Mouse (Mus musculus) right cerebral cortex, postnatal 4 days (tissue): Measurements from ENCODE around the gene Gli3.
A peak's percentile ranks its signal among the peaks of the same experiment; 100 is the strongest.

Experiments
- DNase-seq: peaks from one replicate; pipeline ENCODE4 v3.0.0-alpha.2; 2022

The Gli3 gene

GRCm38 (mm10) chr13:15462830-15463491, at the start of gene Gli3:
Gene Gli3, plus strand, starts transcription at chr13:15463235.
- peak; percentile 51 for DNase-seq

GRCm38 (mm10) chr13:15421182-15421750, 41.8 kb upstream of the Gli3 start:
- no peak for DNase-seq

DNA sequence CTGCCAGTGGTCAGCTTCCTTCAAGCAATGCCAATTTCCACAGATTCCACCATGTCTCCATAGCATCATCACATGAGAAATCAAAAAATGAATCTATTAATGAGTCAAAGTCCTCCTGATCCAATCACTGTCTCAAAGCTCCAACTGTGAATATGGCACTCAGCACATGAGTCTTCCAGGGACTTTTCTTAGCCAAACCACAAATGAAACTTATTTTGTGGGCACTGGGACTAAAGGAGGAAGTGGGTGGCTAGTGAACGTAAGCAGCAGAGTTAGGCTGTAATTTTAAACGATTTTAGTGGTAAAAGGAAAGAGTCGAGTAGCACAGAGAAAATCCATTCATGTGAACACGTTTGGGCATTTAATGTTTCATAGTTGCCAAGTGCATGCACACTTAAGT, 21.0 kb upstream of the Gli3 start:
- no peak for DNase-seq

DNA sequence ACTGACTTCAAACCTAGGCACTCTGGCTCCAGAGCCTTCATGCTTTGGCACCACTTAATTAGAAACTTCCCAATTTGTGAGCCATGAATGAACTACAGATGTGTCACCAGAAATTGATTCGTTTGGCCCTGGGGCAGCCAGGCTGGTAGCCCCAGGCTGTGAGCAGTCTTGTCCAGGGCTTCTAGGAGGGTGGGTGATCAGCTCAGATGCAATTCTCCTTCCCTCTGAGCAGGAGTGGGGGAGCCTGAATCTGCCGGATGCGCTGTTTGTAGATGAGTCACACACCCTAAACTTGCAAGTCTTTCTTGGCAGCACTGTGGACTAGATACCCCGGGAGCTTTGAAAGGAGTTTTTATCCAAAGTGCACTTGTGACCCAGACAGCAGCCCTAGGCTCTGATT, 18.7 kb upstream of the Gli3 start:
- DNase-seq = no peak

- no peak for DNase-seq
These were observed 17.4 kb upstream of the Gli3 start for GRCm38 (mm10) chr13:15445591-15445990.

DNA sequence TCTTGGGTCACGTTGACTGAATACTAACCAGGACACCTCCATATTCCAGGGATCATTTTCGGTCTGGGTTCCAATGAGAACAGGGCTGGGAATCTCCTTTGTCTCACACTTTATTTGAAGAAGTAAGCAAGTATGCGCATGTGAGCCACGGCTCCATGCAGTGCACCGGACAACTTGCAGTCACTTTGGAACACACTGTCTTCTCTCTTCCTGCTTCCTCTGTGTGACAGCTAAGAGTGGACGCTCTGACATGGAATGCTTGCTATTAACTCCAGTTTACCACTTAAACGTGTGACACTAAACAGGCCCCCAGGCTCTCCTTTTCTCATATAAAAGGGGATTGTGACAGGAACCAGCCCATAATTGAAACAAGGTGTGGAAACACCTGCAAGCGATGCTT, 17.0 kb upstream of the Gli3 start:
- DNase-seq = no peak

DNA sequence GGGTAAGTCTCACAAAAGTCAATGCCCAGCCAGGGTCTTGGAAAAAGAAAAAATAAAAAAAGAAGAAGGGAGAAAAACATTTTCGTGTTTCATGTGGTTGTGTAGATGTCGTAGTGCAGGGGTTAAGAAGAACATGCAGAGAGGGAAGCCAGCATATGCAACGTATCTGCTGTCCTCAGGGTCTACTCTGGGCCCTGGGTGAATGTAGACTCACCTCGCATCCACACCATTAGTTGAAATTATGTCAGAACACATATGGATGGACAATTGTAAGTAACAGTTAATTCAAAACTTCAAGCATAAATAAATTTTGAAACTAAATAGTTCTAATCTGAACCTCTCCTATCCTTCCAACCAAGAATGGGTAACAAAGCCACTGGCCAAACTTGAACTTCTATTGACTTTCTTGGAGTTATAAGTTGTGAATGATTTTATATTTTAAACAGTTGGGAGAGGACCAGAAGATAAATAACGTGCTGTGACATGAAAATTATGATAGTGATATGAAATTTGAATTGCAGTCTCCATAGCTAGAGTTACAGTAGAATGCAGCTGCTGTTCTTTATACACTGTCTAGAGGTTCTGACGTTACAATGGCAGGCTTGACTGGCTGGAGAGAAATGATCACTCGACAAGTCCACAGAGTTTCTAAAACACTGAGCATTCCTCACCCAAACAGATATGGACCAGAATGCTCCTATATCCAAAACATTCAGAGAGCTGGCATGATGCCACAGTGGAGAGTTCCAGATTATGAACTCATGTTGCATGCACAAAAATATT, 16.1 kb upstream of the Gli3 start:
- no peak for DNase-seq

DNA sequence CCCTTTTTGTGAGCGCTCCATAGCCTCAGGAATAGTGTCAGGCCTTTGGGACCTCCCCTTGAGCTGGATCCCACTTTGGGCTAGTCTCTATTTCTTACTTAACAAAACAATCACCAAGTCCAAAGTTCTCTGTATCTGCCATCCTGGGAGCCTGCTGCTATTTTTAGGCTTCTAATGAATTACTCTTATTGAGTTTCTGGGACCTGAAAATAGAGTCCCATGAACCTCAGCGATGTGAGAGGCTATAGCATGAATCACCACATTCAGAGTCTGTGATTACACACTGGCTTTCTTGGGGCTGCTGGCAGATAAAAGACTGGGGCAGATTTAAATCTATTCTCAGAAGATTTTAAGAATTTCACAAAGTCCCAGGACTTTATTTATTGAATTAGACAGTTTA, 12.1 kb upstream of the Gli3 start:
- DNase-seq = no peak

- DNase-seq = no peak
These were observed 5.2 kb upstream of the Gli3 start for GRCm38 (mm10) chr13:15457841-15458240.

DNA sequence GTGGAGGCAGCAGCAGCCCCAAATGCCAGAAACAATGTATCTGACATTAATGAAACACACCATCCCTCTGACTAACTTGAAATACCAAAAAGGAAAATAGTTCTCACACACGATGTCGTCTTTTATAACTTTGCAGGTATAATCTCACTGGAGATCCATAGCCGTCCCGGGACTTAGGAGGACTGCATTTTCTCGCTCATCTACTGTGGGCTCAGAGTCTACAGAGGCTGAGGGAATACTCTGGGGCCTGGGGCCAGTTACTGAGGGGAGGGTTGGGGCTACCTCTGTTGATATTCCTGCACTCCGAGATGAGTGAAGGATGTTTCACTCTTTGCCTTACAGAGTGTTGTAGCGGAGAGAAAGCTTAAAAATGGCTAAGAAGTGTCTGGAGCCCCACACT, 1.1 kb upstream of the Gli3 start:
- no peak for DNase-seq

GRCm38 (mm10) chr13:15463492-15464080, 551 bp downstream of the Gli3 start:
- DNase-seq = peak; percentile 38

DNA sequence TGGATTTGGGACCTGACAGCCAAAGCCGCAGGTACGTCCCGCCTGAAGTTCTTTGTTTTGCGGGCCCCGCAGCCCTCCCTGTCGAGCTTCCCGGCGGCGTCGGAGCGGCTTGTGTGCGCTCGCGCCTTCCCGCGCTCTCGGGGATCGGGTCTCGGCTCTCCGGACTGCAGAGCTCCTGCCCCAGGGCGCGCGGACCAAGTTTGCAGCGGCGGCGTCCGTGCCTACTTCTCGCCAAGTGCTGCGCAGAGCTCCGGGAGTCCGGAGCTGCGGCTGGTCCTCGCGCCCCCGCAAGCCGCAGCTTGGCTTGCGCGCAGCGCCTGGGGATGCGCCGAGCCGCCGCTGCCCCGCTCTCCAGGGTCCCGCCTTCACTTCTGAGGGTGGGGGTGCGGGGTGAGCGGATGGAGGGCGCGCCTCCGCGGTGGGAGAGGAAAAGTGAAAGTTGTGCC, 1.1 kb downstream of the Gli3 start:
- peak; percentile 34 for DNase-seq

DNA sequence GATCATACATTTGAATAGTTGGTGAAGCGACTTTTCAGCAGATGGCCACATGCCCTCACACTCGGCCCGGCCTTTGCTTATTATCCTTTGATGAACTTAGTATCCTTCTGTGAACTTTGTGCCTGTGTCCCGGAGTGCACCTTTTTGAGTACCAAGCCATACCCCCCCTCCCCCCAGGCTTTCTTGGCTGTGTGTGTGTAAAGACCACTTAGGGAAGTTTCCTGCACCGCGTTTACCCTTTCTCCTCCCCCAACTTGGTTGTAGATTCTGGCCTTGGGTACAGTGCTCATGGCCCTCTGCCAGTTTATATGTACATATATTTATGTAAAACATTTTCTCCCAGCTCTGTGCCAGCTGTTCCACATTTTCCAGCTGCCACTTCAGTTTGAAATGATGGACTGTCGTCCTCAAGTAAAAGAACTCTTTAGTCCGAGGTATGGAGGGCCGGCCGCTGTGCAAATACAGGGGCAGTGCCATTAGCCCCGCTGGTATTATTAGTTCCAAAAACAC, 1.8 kb downstream of the Gli3 start:
- DNase-seq = no peak

GRCm38 (mm10) chr13:15466496-15466895, 3.5 kb downstream of the Gli3 start:
- no peak for DNase-seq

DNA sequence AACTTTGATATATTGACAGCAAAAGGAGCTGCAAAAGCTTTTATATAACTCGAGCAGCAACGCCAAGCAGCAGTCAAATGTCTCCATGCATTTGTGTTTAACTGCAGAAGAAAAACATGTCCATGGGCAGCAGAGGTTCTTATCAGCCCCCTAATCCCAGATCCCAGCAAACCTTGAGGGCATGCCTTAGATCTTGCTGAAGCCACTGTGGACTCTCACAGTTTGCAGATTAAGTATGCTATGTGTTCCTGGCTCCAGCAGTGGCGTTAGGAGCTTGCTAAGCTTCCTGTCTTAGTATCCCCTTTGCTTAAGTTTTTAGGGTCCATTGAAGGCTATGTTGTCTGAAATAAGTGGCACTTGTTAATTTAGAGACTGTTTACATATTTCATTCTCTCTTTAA, 4.4 kb downstream of the Gli3 start:
- no peak for DNase-seq

DNA sequence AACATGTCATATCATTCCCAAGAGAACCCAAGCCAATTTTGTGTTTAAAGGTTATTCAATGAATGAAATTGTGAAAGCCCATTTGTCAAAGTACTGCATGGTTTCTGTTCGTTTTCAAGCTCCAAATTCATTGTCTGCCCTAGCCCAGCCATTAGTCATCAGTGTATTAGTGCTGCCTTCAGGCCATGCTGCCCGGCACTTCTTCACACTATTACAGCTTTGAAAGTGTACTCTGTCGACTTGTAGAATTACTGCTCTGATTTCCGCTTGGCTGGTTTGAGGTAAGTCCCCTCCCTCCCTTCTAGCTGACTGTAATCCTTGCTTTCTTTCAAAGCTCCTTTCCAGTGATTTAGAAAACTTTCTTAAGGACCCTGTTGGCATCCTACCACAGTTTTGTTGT, 5.4 kb downstream of the Gli3 start:
- no peak for DNase-seq

DNA sequence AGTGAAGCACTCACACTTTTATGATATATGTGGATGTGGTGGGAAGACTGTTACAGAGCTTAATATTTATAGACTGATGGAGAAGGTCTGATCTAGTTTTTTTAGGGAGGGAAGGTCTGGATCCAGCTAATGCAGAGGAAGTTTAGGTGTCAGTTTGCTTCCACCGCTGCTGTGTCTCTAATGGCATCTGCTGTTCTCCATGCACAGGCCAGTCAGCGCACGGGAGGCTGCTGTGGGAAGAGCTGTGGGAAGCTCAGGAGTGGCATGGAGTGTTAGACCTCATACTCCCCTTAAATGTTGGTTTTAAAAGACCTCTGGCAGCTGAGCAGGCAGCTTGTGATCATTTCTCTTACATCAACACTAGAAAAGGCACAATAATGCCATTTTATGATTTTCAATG, 7.0 kb downstream of the Gli3 start:
- DNase-seq = no peak

DNA sequence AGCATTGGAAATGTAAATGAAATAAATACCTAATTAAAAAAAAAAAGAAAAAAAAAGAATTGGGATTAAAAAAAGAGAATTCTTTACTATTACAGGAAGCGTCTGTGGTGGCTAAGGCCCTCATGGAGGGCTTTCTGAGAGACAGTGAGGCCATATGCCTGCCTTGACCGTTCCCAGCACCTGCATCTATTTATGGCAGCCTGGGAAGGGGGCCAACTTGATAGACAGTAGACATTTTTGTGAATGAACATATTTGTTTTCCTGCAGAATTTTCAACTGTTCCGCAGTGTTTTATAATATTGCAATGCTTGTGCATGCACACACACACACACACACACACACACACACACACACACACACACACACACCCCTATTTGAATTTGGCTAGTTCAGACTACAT, 9.7 kb downstream of the Gli3 start:
- DNase-seq = no peak

DNA sequence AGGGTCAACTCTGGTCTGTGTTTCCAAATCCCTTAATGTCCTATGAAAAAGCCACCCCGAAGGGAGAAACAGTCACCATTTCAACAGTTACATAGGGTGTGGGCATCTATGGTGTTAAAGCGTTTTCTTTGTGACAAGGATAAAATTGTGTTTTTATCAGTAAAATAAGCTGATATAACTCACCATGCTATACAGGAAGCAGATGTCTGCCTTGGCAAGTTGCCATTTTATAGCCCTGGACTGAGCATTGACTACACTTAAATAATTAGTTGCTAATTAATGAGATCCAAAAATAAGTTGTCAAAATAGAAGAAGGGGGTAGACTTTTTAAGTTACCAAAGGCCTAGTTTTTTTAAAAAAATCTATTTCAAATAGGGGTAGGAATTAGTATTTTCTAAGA, 11.4 kb downstream of the Gli3 start:
- DNase-seq = no peak

GRCm38 (mm10) chr13:15486033-15486891, 23.2 kb downstream of the Gli3 start:
- no peak for DNase-seq

DNA sequence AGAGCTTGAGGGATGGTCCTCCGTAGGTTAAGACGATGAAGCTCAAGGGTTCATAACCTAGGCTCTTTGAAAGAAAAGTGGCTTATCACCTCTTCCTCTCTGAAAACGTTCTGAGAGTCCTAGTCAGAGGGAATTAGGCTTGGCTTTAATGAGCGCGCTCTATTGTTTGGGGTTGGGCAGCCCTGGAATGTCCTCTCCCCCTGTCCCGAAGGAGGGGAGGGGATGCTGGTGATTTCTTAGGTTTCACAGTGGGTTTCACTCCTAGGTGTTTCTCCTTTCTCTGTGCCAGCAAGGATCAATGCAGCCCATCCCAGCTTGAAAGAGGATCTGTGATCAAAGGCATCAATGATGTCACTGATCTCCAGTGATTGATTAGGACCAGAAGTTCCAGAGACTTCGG, 24.3 kb downstream of the Gli3 start:
- DNase-seq = no peak

GRCm38 (mm10) chr13:15488065-15488464, 25.0 kb downstream of the Gli3 start:
- no peak for DNase-seq

- no peak for DNase-seq
These were observed 32.8 kb downstream of the Gli3 start for GRCm38 (mm10) chr13:15495820-15496219.
